Mouse (Mus musculus): ENCODE data around the gene Msn. TPM values are rescaled to one million over a fixed set of nuclear protein-coding genes. Genes with fewer than 3 reads are reported as not detected.

The Msn gene
- polyA plus RNA-seq, 1 experiment from 2014 or later, result 113 TPM

Other genes starting within 250 kb of the Msn start
- 51.4 and 54.1 TPM in 2 replicates for gene Las1l, start 139.1 kb upstream of the Msn start, polyA plus RNA-seq (2015; fragmentation: Nextera tagmentation; extraction: Ambion mirVana)
- not detected in 2 replicates for gene Vsig4, start 197.4 kb downstream of the Msn start, polyA plus RNA-seq (2015; fragmentation: Nextera tagmentation; extraction: Ambion mirVana)